Mouse (Mus musculus) thymus, postnatal 0 days (tissue): ENCODE data around the gene Itsn2. TPM values are rescaled to one million over a fixed set of nuclear protein-coding genes. Genes with fewer than 3 reads are reported as not detected.
"Not testable (repeated sequence)": the region's sequence is repeated elsewhere in the genome, so short reads cannot be mapped to it uniquely, and the experiment has no call there.

Experiments
- DNase-seq: peaks from one replicate; pipeline ENCODE4 v3.0.0-alpha.2; 2015; ENCODE audit warnings: low spot score
- polyA plus RNA-seq: library from polyadenylated mRNA; unstranded; fragments of >200 nt; fragmentation: Nextera tagmentation; extraction: Ambion mirVana; gene quantifications from 2 replicates; pipeline ENCODE4 v1.2.1, GENCODE M21; 2015

Itsn2 gene
- 47.9 and 53.0 TPM in 2 replicates for polyA plus RNA-seq

DNA sequence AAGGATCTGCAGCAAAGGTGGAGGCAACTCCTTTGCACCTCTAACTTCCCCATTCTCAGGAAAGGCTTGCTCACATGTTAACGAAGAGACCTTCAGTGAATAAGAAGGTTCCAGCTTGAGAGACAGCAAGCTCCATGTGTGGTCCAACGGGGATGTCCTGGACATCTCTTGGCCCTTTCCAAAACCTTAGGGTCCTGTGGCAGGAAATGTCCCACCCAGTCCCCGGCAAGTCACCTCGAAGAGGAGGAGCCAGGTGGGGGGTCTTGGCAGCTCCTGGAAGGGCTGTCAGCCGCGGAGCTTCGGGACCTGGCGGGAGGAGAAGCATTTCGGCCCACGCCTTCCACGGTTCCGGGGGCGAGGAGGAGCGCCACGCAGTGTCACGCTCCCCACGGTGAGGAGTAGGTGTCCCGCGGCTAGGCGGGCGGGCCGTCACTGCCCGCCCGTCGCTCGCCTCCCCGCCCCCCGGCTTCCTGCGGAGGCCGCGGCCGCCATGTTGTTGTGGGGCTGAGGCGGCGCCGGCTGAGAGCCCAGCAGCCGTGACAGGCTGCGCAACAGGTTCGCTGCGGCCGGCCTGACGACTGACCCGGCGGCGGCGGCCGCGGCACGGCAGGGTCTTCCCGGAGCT lies at the start of gene Itsn2, which contains the start of gene Gm3625:
Gene Itsn2, plus strand, starts transcription at position 98 of the 625 bp plus-strand sequence.
Gene Gm3625, minus strand, starts transcription at position 387 of the 625 bp plus-strand sequence.
- peak; percentile 78 for DNase-seq

DNA sequence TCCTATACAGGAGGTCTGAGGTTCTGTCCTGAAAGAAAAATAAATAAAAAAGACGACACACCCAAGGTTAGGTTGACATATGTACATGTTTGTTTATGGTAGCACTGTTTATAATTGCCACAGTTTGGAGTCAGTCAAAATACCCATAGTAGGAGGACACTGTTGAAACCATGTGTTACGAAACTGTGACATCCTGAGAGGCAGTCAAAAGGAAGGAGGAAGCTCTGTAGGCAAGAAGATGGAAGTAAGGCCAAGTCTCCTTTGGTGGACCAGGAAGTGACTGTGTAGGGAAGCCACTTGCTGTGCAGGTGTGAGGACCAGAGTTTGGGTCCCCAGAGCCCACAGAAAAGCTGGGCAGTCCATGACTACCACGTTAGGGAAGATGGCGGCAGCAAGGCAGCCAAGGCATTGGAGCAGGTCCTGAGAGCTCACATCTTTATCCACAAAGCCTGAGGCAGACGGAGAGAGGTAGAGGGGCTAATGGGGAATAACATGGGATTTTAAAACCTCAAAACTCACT lies 48.0 kb upstream of the Itsn2 start:
- DNase-seq, result no peak

DNA sequence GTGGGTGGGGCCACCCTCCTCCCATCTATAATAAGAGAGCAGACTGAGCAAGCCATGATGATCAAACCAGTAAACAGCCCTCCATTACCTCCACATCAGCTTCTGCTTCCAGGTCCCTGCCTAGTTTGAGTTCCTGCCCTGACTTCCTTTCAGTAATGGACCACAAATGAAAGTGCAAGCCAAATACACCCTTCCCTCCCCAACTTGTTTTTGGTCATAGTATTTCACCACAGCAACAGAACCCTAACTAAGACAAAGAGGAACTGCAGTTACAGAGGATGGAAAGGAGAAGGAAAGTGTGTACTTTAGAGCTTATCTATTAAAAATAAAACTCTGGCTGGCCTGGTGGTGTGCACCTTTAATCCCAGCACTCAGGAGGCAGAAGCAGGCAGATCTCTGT lies 47.0 kb upstream of the Itsn2 start:
- DNase-seq, result no peak

DNA sequence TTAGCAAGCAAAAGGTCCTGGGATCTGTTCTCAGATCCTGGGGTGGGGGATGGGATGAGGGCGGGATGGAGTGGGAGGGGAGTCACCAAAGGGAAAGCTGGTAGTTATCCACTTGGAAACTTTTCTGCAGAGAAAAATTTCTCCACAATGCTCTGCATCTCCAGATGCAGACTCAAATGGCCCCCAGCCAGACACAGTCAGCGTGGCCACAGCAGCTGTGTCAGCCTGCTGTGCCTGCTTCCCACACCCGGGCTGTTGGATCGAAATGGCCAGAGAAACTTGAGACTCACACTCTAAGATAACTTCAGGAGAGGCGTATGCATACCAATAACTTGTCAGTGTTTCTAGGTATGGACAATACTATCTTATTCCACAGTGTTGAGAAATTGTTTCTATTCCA lies 45.9 kb upstream of the Itsn2 start:
- DNase-seq, result no peak

DNA sequence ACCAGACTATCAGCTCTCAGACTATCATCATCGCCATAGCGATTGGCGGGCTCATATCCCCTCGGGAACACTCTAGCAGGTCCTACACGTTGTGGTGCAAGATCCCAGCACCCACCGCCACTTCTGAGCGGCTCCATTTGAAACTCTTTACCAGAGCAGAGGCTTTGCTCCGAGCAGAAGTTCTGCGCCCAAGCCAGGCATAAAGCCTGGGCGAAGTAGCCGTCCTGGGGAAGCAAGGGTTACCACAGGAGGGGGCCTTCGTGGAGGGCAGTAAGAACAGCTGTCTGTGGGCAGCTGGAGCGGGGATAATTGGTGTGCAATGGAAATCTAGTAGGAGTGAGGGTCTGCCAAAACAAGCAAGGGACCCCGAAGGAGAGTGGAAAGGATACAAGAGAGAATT lies 44.9 kb upstream of the Itsn2 start:
- no peak for DNase-seq

- DNase-seq, result peak; percentile 84
Measured at GRCm38 (mm10) chr12:4548053-4549013, 44.1 kb upstream of the Itsn2 start.

- not testable (repeated sequence) for DNase-seq
Measured at GRCm38 (mm10) chr12:4553704-4554103, 38.7 kb upstream of the Itsn2 start.

DNA sequence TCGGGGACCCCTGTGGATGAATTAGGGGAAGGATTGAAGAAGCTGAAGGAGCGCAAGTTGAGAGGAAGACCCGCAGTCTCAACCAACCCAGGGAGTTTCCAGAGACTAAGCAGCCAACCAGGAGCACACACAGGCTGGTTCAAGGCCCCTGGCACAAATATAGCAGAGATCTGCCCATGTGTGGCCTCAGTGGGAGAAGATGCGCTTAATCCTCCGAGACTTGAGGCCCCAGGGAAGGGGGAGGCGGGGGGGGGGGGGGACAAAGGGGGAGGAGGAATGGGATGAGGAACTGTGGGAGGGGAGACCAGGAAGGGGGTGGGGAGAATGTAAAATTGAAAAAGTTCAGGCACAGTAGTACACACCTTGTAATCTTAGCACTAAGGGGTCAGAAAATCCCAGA lies 37.0 kb upstream of the Itsn2 start:
- no peak for DNase-seq

DNA sequence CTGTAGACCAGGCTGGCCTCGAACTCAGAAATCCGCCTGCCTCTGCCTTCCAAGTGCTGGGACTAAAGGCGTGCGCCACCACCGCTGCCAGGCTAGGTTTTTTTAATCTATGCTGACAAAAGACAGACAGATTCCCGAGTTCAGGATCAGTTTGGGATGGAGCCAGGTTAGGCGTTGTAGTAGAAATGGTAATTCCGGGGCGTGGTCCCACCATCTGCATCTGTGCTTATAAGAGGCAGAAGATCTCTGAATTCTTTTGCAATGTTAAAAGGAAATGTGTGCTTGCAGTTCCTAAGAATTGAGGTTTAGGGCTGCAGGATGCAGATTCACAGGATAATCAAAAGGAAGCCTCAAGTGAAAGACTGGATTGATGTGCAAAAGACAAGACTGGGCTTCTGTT lies 35.5 kb upstream of the Itsn2 start:
- DNase-seq, result no peak

DNA sequence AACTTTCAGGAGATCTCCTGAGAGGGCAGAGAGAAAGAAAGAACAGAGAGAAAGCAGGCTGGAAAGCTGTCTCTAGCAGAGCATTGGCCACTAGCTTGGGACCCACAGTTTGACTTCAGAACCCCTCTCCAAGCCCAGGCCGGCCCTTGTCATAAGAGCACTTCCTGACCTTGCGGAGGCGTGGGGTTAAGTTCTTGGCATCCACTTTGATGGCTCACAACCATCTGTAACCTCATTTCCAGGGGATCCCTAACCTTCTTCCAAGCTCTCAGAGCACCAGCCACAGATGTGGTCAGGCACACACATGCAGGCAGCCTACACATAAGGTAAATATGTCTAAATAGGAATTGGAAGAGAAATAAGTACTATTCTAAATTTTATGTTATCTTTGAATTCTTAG lies 35.0 kb upstream of the Itsn2 start:
- DNase-seq, result no peak

DNA sequence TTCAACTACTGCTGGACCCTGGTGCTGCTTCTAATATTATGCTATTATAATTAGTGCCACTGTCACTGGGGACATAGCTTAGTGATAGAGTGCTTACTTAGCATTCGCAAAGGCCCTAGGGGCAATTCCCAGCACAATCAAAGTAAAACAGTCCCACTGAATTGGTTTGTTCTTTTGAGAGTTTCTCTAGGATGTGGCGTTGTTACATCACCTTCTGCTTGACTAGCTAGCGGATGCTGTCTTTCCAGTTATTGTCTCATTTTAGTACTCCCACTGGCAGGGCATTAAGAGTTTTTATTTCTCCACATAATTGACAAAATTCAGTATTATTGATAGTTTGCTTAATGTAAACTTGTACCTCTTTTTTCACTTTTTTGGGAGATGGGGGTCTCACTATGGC lies 34.4 kb upstream of the Itsn2 start:
- no peak for DNase-seq

GRCm38 (mm10) chr12:4558475-4559279 lies 33.8 kb upstream of the Itsn2 start:
- peak; percentile 69 for DNase-seq

DNA sequence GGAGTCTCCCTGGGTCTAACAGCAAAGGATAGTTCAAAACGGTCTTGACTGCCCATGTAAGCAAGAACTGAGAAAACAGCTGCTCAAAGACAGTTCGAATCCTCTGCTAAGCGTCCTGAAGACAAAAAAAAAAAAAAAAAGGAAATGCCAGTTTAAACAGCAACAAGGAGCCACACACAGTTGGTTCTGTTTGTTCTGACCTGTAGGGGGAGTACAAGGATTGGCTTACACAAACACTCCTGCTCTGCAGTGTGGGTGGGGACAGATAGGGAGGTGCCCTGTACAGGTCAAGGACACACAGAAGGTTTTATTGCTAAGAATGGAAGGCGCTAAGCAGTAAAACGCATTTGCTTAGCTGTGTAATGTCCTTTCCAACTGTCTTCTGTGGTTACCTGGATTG lies 20.6 kb upstream of the Itsn2 start:
- DNase-seq, result peak; percentile 64

DNA sequence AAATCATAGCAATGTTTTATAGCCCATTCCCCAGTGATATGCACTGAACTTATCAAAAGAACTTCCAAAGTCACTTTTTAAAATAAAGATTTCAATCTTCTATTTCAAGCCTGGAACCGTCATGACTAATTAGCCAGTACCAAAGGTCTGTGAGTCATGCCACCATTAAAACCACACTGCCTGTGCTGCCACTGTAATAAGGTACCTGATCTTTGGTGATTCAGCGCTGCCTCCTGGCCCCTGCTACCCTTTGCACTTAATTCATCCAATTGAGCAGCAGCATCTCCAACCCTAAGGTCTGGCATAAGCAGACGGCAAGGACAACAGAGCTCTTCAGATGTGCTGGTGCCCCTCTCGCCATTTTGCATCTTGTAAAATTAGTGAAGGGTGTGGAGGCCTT lies 18.4 kb upstream of the Itsn2 start:
- no peak for DNase-seq

- DNase-seq, result no peak
Measured at GRCm38 (mm10) chr12:4582326-4582725, 10.1 kb upstream of the Itsn2 start.

DNA sequence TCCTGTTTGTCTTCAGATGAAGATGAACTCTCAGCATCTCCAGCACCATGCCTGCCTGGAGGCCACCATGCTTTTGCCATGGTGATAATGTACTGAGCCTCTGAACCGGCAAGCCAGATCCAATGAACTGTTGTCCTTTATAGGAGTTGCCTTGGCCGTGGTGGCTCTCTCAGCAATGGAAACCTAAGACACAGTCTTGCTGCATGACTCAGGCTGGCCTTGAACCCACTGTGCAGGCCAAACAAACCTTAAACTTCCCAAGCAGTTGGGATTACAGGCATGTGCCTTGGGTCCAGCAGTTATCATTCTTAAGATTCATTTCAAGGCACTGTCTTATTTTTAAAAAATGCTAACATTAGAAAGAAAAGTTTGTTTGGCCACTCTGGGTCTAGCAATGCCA lies 4.6 kb upstream of the Itsn2 start:
- DNase-seq, result no peak

DNA sequence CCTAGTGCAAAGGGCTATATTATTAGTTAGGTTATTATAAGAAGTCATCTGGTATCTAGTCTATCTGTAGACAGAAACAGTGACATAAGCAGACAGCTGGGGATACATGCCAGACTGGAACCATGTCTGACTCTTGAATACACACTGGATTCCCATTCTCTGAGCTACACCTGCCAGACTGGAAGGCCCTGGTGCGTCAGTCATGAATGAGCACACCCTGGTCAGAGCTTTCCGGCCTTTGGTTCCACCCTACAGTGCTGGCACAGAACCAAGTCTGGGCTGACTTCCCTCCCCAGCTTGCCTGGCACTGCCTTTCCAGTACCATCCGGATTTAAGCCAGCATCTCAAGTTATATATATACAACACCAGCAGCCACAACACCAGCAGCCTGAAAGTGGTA lies 3.8 kb upstream of the Itsn2 start:
- DNase-seq, result no peak

- DNase-seq, result peak; percentile 26
Measured at GRCm38 (mm10) chr12:4592025-4592424, 413 bp upstream of the Itsn2 start.

- DNase-seq, result peak; percentile 60
Measured at GRCm38 (mm10) chr12:4593166-4593929, 910 bp downstream of the Itsn2 start.

- peak; percentile 7 for DNase-seq
Measured at GRCm38 (mm10) chr12:4593930-4594391, 1.5 kb downstream of the Itsn2 start.
